Mouse (Mus musculus) cortical plate, adult 2 months (tissue): ENCODE data around the gene Hacd1. TPM values are rescaled to one million over a fixed set of nuclear protein-coding genes. Genes with fewer than 3 reads are reported as not detected.
A peak's percentile ranks its signal among the peaks of the same experiment; 100 is the strongest.

Experiments used
- H3K27ac ChIP-seq: fragments of 200-500 bp; 2 replicates; pipeline ENCODE4 v1.5.1; 2012; ENCODE audit warnings: low read length, control low read depth, inconsistent platforms; ENCODE audit not compliant: insufficient read depth
- H3K4me1 ChIP-seq: fragments of 200-500 bp; 2 replicates; pipeline ENCODE4 v1.6.1; 2011; ENCODE audit warnings: low read length; ENCODE audit not compliant: control insufficient read depth, insufficient read depth
- H3K4me3 ChIP-seq: fragments of 200-500 bp; 2 replicates; pipeline ENCODE4 v1.5.1; 2011; ENCODE audit warnings: mild to moderate bottlenecking, low read length, control low read depth; ENCODE audit not compliant: insufficient read depth
- CTCF ChIP-seq: fragments of 200-500 bp; IDR thresholded peaks from 2 replicates; pipeline ENCODE4 v1.5.1; 2011; ENCODE audit warnings: mild to moderate bottlenecking, control low read depth, low read length; ENCODE audit not compliant: insufficient read depth; ENCODE audit errors: extremely low read depth
- POLR2A ChIP-seq: fragments of 200-500 bp; IDR thresholded peaks from 2 replicates; pipeline ENCODE4 v1.6.1; 2011; ENCODE audit warnings: mild to moderate bottlenecking, low read length, control low read depth; ENCODE audit not compliant: insufficient read depth; ENCODE audit errors: extremely low read depth
- polyA plus RNA-seq: library from polyadenylated mRNA; depleted of rRNA; stranded (reverse); fragments of >200 nt; gene quantifications from 2 replicates; pipeline ENCODE4 v1.2.3, GENCODE M21; 2012

The Hacd1 gene
- polyA plus RNA-seq, 1 experiment = 31.3 TPM

- TF ChIP-seq POLR2A (no peak), CTCF (no peak)
- no peaks in the 10 kb centered on the region for H3K4me1 ChIP-seq
- H3K4me3 ChIP-seq = no peak overlapping the region
- no peak overlapping the region for H3K27ac ChIP-seq
Measured at GRCm38 (mm10) chr2:14043011-14043410, 12.9 kb downstream of the Hacd1 start.

GRCm38 (mm10) chr2:14041249-14041648, 14.7 kb downstream of the Hacd1 start:
- no peak overlapping the region for H3K27ac ChIP-seq
- H3K4me1 ChIP-seq = no peaks in the 10 kb centered on the region
- H3K4me3 ChIP-seq = no peak overlapping the region
- TF ChIP-seq CTCF (no peak), POLR2A (no peak)

DNA sequence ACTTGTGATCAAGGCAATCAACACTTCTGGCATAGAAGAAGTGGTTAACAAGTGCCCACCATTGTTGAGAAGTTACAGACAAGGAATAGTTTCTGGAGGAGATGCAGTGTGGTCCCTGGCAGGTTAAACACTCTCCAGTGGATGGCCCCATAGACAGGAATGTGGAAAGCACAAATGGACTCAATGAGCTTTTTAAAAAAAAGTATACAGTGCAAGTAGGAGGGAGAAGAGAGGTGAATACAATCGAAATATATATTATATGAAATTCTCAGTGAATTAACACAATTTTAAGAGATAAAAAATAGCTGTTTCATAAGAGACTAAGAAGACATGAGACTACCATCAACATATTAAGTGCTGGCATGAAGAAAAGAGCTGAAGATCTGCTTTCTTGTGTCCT, 36.7 kb downstream of the Hacd1 start:
- TF ChIP-seq POLR2A (no peak), CTCF (no peak)
- H3K4me1 ChIP-seq = no peaks in the 10 kb centered on the region
- no peak overlapping the region for H3K4me3 ChIP-seq
- H3K27ac ChIP-seq = no peak overlapping the region

DNA sequence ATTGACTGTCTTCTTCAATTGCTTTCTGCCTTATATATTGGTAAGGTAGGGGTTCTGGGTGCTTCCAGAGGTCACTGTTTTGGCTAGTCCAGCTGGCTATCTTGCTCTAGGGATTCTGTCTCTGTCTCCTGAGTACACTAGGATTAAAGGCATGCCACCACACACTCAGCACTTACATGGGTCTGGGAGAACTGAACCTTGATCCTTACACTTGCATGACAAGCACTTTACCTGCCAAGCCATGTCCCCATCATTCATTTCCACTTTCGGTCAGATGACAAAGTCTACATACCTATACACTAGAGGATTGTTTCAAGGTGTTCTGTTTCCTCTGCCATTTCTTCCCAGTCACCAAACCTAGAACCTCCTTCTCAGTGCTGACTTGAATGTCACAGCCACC, 50.8 kb downstream of the Hacd1 start:
- H3K4me1 ChIP-seq = no peaks in the 10 kb centered on the region
- TF ChIP-seq POLR2A (no peak), CTCF (no peak)
- no peak overlapping the region for H3K27ac ChIP-seq
- no peak overlapping the region for H3K4me3 ChIP-seq

DNA sequence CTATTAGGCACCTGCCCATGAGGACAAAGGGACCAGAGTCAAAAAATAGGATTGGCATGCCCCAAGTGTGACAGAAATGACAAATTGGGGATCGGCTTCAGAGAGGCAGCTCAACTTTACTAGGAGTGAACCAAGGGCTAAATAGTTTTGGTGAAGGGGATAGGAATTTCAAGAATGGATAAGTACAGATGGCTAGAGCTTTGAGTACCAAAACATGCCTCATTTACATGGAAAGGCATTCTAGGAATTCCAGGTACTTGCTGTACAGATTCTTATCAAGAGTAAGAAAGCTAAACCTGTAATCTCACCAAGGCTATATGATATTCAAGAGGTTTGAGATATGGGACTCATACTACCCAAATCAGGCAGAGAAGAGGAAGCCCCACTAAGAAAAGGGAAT, 95.8 kb downstream of the Hacd1 start:
- TF ChIP-seq CTCF = no peak
- TF ChIP-seq POLR2A = no peak
- no peak overlapping the region for H3K27ac ChIP-seq
- no peaks in the 10 kb centered on the region for H3K4me1 ChIP-seq
- H3K4me3 ChIP-seq = no peak overlapping the region

- Histone ChIP-seq H3K4me1 (no peaks in the 10 kb centered on the region), H3K4me3 (no peak overlapping the region), H3K27ac (no peak overlapping the region)
- TF ChIP-seq POLR2A = no peak
Measured at GRCm38 (mm10) chr2:13956463-13956862, 99.5 kb downstream of the Hacd1 start.

DNA sequence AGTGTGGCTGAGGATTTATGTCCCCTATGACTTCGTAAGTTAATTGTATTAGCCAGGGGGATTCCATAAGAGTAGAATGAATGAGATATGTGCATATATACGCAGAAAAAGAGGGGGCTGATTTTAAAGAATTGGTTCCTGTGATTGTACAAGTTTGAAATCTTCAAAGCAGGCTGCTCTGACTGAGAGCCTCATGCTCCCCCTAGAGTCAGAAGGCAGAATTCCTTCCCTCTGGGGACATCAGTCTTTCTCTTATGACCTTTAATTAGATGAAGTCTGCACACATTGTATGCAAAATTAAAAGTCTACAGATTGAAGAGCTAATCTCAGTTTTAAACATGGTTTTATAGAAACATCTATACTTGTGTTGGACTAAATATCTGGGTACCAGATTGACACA, 117.8 kb downstream of the Hacd1 start:
- Histone ChIP-seq H3K4me3 (no peak overlapping the region), H3K27ac (no peak overlapping the region), H3K4me1 (no peaks in the 10 kb centered on the region)
- TF ChIP-seq POLR2A (no peak), CTCF (peak; percentile 58)

- TF ChIP-seq POLR2A (no peak), CTCF (no peak)
- Histone ChIP-seq H3K4me1 (no peaks in the 10 kb centered on the region), H3K27ac (no peak overlapping the region), H3K4me3 (no peak overlapping the region)
Measured at GRCm38 (mm10) chr2:13935343-13935742, 120.6 kb downstream of the Hacd1 start.

DNA sequence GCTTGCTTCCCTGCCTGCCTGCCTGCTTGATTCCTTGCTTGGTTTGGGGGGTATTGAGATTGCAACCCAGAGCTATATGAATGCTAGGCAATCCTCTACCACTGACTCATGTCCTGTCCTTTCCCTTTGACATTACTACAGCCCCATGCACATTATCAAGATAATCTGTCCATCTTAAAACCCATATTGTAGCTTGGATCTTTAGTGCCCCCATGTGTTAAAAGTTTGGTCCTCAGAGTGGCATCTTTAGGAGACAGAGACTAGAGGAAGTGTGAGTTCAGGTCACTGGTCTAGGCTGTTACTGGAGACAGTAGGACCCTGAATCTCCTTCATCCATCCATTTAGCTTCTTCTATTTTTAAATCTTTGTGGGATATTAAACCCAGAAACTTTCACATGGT, 123.7 kb downstream of the Hacd1 start:
- Histone ChIP-seq H3K4me3 (no peak overlapping the region), H3K4me1 (no peaks in the 10 kb centered on the region), H3K27ac (no peak overlapping the region)
- no peak for TF ChIP-seq POLR2A

DNA sequence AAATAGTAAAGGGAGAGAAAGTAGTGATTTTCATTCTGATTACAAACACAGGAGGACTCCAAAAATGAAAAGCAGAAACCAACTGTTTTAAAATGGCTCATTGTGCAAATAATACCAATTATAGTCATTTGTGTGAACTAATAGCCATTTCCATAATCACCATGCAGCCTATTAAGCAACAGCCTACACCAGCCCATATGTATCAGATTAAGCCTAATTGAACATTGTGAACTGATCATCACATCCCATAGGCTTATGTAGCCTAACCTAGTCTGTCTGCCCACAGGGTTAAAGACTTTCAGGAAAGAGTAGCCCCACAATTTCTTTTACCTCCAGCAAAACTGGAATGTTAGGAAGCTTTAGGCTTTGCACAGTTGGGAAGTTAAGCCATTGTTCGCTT, 125.2 kb downstream of the Hacd1 start:
- no peak for TF ChIP-seq POLR2A
- no peak for TF ChIP-seq CTCF
- Histone ChIP-seq H3K4me3 (no peak overlapping the region), H3K4me1 (no peaks in the 10 kb centered on the region), H3K27ac (no peak overlapping the region)

DNA sequence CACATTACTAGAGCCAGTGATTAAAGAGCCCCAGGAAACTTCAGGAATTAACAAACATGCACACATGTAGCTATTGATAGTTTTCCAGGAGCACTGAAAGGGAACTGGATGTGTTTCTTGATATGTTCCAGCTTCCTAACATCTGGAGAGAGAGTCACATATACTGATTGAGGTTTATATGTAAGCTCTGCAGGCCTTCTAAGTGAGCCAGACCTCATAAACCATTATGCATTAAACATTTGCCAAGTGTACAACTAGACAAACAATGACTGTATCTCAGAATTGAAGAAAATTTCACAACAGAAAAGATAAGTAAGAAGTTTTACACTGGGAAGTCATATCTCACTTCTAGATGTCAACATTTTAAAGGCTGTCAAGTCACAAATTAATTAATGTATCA, 167.4 kb downstream of the Hacd1 start:
- TF ChIP-seq CTCF (no peak), POLR2A (no peak)
- H3K27ac ChIP-seq = no peak overlapping the region
- H3K4me1 ChIP-seq = no peaks in the 10 kb centered on the region
- no peak overlapping the region for H3K4me3 ChIP-seq
